Mouse (Mus musculus): Measurements from ENCODE around the gene Hsd17b1. TPM values are rescaled to one million over a fixed set of nuclear protein-coding genes. Genes with fewer than 3 reads are reported as not detected.
A peak's percentile ranks its signal among the peaks of the same experiment; 100 is the strongest.

The Hsd17b1 gene
- polyA plus RNA-seq, 1 experiment from 2014 or later = not detected

- DNase-seq (ENCODE audit: low spot score) = no peak
- H3K4me3 ChIP-seq = no peak overlapping the region
- no peaks in the 10 kb centered on the region for H3K4me1 ChIP-seq
- H3K27me3 ChIP-seq (ENCODE audit: low read depth, poor library complexity, severe bottlenecking) = no peaks in the 10 kb centered on the region
- H3K27ac ChIP-seq (replicated peaks) = no peak overlapping the region
- H3K9me3 ChIP-seq (replicated peaks) = no peaks in the 10 kb centered on the region
- H3K36me3 ChIP-seq = peaks cover 99% of the 10 kb centered on the region
- 90% methylated on average over 6 of the region's 6 CpGs for WGBS
These were observed 27.1 kb upstream of the Hsd17b1 start for GRCm38 (mm10) chr11:101051051-101051493.

DNA sequence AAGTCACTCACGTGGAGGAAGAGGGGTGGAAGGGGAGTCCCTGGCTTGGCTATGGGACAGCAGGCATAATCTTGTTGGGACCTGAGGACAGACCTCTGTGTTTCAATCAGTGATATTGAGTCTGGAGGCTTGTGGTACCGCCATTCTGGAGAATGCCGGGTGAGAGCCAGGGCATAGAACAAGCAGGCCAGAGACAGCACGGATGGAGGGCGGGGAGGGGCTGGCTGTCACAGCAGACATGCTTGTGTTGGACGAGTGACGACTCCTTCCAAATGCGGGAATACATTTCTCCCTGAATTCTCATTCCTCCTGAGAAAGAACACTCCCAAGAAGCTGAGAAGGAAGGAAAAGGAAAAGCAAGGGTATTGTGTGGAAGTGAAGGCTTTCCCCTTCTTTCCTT, 26.6 kb upstream of the Hsd17b1 start:
- Histone ChIP-seq H3K4me1 (no peaks in the 10 kb centered on the region), H3K27ac (replicated peaks) (no peak overlapping the region), H3K27me3 (ENCODE audit: low read depth, poor library complexity, severe bottlenecking) (no peaks in the 10 kb centered on the region), H3K9me3 (replicated peaks) (no peaks in the 10 kb centered on the region), H3K36me3 (peaks cover 99% of the 10 kb centered on the region), H3K4me3 (no peak overlapping the region)
- WGBS = 89% methylated on average over 8 of the region's 8 CpGs
- DNase-seq (ENCODE audit: low spot score) = no peak

- Histone ChIP-seq H3K4me3 (no peak overlapping the region), H3K9me3 (replicated peaks) (no peaks in the 10 kb centered on the region), H3K27ac (replicated peaks) (no peak overlapping the region), H3K36me3 (peaks cover 95% of the 10 kb centered on the region), H3K27me3 (ENCODE audit: low read depth, poor library complexity, severe bottlenecking) (no peaks in the 10 kb centered on the region), H3K4me1 (no peaks in the 10 kb centered on the region)
- WGBS = 95% methylated on average over 10 of the region's 10 CpGs
- no peak for DNase-seq (ENCODE audit: low spot score)
These were observed 25.3 kb upstream of the Hsd17b1 start for GRCm38 (mm10) chr11:101052751-101053473.

DNA sequence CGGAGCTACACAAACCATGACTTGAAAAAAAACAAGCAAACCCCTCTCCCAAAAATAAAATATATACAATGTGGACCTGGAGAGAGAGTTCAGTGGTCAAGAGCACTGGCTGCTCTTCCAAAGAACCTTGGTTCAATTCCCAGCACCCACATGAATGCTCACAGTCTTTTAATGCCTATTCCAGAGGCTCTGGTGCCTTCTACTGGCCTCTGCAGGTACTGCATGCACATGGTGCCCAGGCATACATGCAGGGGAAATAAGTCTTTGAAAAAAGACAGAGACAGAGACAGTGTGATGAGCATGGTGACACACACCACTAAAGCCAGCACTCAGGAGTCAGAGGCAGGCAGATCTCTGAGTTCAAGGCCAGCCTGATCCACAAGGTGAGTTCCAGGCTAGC, 24.2 kb upstream of the Hsd17b1 start:
- Histone ChIP-seq H3K9me3 (replicated peaks) (no peaks in the 10 kb centered on the region), H3K36me3 (peaks cover 93% of the 10 kb centered on the region), H3K4me3 (no peak overlapping the region), H3K27me3 (ENCODE audit: low read depth, poor library complexity, severe bottlenecking) (no peaks in the 10 kb centered on the region), H3K27ac (replicated peaks) (no peak overlapping the region), H3K4me1 (peaks cover 6% of the 10 kb centered on the region)
- no peak for DNase-seq (ENCODE audit: low spot score)
- 97% methylated on average over 1 of the region's 1 CpGs for WGBS

GRCm38 (mm10) chr11:101055418-101055817, 22.8 kb upstream of the Hsd17b1 start:
- Histone ChIP-seq H3K36me3 (peaks cover 93% of the 10 kb centered on the region), H3K4me1 (peaks cover 16% of the 10 kb centered on the region), H3K9me3 (replicated peaks) (no peaks in the 10 kb centered on the region), H3K27me3 (ENCODE audit: low read depth, poor library complexity, severe bottlenecking) (no peaks in the 10 kb centered on the region), H3K27ac (replicated peaks) (no peak overlapping the region), H3K4me3 (no peak overlapping the region)
- DNase-seq (ENCODE audit: low spot score) = no peak
- 90% methylated on average over 14 of the region's 14 CpGs for WGBS

GRCm38 (mm10) chr11:101056885-101057284, 21.3 kb upstream of the Hsd17b1 start:
- no peak overlapping the region for H3K4me3 ChIP-seq
- no peak for DNase-seq (ENCODE audit: low spot score)
- H3K4me1 ChIP-seq = peaks cover 16% of the 10 kb centered on the region
- H3K36me3 ChIP-seq = peaks cover 92% of the 10 kb centered on the region
- no peak overlapping the region for H3K27ac ChIP-seq (replicated peaks)
- H3K9me3 ChIP-seq (replicated peaks) = no peaks in the 10 kb centered on the region
- no peaks in the 10 kb centered on the region for H3K27me3 ChIP-seq (ENCODE audit: low read depth, poor library complexity, severe bottlenecking)
- WGBS = 60% methylated on average over 8 of the region's 8 CpGs

GRCm38 (mm10) chr11:101057860-101058259, 20.4 kb upstream of the Hsd17b1 start:
- H3K4me3 ChIP-seq = no peak overlapping the region
- no peak overlapping the region for H3K27ac ChIP-seq (replicated peaks)
- H3K27me3 ChIP-seq (ENCODE audit: low read depth, poor library complexity, severe bottlenecking) = no peaks in the 10 kb centered on the region
- peaks cover 17% of the 10 kb centered on the region for H3K4me1 ChIP-seq
- H3K36me3 ChIP-seq = peaks cover 92% of the 10 kb centered on the region
- DNase-seq (ENCODE audit: low spot score) = peak; percentile 72
- WGBS = 36% methylated on average over 5 of the region's 5 CpGs
- no peaks in the 10 kb centered on the region for H3K9me3 ChIP-seq (replicated peaks)

DNA sequence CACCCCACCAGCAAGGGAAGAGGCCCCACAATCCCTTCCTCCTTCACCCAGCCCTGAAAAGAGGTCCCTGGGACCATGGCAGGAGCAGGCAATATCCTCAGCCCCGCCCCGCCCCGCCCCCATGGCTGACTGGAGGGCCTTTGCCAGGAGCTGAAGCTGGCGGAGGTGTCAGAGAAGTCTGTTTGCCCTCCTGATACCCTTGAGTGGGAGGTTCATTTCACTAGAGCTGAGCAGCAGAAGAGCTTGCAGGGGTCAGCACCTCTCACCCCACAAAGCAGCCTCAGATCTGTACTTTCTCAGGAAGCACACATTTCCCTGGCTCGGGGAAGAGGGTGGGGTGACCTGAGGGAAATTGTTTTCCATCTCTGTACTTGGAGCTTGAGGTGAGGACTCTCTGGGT, 19.5 kb upstream of the Hsd17b1 start:
- Histone ChIP-seq H3K36me3 (peaks cover 92% of the 10 kb centered on the region), H3K4me3 (no peak overlapping the region), H3K9me3 (replicated peaks) (no peaks in the 10 kb centered on the region), H3K27ac (replicated peaks) (no peak overlapping the region), H3K4me1 (peaks cover 26% of the 10 kb centered on the region), H3K27me3 (ENCODE audit: low read depth, poor library complexity, severe bottlenecking) (no peaks in the 10 kb centered on the region)
- WGBS = 74% methylated on average over 5 of the region's 5 CpGs
- no peak for DNase-seq (ENCODE audit: low spot score)

DNA sequence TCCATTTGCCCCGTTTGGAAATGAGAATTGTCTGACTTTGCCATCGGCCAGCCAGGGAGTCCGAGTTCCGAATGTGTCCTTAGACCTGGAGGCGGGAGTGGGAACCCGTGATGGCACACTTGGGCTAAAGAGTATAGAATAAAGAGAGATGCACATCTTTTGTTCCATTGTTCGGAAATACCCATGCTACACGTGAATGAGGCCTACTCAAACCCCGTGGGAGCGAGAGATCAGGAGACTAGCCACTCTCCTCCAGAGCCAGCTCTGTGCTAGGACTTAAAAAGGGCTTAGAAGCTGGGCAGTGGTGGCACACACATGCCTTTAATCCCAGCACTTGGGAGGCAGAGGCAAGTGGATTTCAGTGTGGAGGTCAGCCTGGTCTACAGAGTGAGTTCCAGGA, 18.7 kb upstream of the Hsd17b1 start:
- Histone ChIP-seq H3K4me3 (no peak overlapping the region), H3K27me3 (ENCODE audit: low read depth, poor library complexity, severe bottlenecking) (no peaks in the 10 kb centered on the region), H3K36me3 (peaks cover 90% of the 10 kb centered on the region), H3K9me3 (replicated peaks) (no peaks in the 10 kb centered on the region), H3K27ac (replicated peaks) (no peak overlapping the region; the same call in 1 of the 2 replicates), H3K4me1 (peaks cover 29% of the 10 kb centered on the region)
- 81% methylated on average over 10 of the region's 10 CpGs for WGBS
- no peak for DNase-seq (ENCODE audit: low spot score)

DNA sequence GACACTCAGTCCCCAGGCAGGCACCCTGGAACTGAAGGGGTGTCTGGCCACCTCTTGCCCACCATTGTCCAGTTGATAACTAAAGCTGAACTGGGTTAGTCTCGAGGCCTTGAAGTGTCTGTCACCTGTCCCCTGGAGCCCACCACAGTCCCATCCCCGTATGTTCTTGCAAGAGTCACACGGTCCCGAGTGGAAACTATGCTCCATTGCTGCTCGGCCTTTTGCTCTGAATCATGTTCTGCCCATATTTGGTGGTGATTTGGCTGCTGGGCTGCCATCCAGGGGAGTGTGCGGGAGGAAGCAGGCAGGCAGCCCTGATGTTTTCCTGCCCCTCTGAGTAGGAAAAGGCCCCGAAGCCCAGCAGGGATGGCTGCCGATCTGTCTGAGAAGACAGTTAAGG, 18.1 kb upstream of the Hsd17b1 start:
- WGBS = 74% methylated on average over 8 of the region's 8 CpGs
- 0 out of 2 replicates have a peak overlapping the region, but pooled peaks have one; percentile 20 for H3K27ac ChIP-seq (replicated peaks)
- DNase-seq (ENCODE audit: low spot score) = no peak
- H3K9me3 ChIP-seq (replicated peaks) = no peaks in the 10 kb centered on the region
- no peak overlapping the region for H3K4me3 ChIP-seq
- H3K36me3 ChIP-seq = peaks cover 83% of the 10 kb centered on the region
- no peaks in the 10 kb centered on the region for H3K27me3 ChIP-seq (ENCODE audit: low read depth, poor library complexity, severe bottlenecking)
- peaks cover 29% of the 10 kb centered on the region for H3K4me1 ChIP-seq

GRCm38 (mm10) chr11:101061049-101061448, 17.2 kb upstream of the Hsd17b1 start:
- Histone ChIP-seq H3K4me1 (peaks cover 30% of the 10 kb centered on the region), H3K9me3 (replicated peaks) (no peaks in the 10 kb centered on the region), H3K36me3 (peaks cover 74% of the 10 kb centered on the region), H3K27me3 (ENCODE audit: low read depth, poor library complexity, severe bottlenecking) (no peaks in the 10 kb centered on the region), H3K27ac (replicated peaks) (no peak overlapping the region), H3K4me3 (no peak overlapping the region)
- WGBS = 96% methylated on average over 5 of the region's 5 CpGs
- DNase-seq (ENCODE audit: low spot score) = no peak

DNA sequence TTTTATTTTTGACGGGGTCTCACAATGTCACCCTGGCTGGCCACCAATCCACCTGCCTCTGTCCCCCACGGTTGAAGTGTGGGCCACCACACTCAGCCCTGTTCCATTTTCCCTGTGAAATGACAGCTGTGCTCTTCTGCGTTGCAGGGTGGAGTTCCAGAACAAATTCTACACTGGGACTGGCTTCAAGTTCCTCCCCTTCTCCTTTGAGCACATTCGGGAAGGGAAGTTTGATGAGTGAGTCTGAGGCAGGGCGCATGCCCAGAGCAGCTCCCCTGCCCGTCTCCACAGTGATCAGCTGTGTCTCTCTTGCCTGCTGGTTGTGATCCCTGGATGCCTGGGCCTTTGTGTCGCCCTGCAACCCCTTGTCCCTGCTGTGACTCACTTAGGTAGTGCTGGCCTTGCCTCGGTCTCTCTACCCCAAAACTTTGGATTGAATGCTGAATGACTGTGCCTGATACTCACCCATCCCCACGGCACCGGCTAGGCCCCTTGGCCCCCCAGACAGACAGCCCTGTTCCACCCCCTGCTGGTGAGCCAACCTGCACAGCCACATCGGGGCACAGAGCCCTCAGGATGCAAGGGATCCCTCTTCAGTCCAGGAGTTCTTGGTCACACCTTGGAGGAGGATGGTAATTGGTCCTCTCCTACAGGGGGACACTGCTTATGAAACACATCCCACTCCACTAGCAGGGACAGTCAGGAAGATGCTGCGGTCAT, 15.9 kb upstream of the Hsd17b1 start:
- WGBS = 75% methylated on average over 12 of the region's 12 CpGs
- Histone ChIP-seq H3K4me1 (peaks cover 41% of the 10 kb centered on the region), H3K9me3 (replicated peaks) (no peaks in the 10 kb centered on the region), H3K36me3 (peaks cover 61% of the 10 kb centered on the region), H3K4me3 (no peak overlapping the region), H3K27me3 (ENCODE audit: low read depth, poor library complexity, severe bottlenecking) (no peaks in the 10 kb centered on the region), H3K27ac (replicated peaks) (no peak overlapping the region)
- DNase-seq (ENCODE audit: low spot score) = no peak

Data from midbrain, embryonic 10.5 days (tissue).